Mouse (Mus musculus) stomach, embryonic 14.5 days (tissue): Measurements from ENCODE around the gene Clstn3. TPM values are rescaled to one million over a fixed set of nuclear protein-coding genes. Genes with fewer than 3 reads are reported as not detected.

Experiments
- ATAC-seq: fragments of 200-750 bp; cut with Nextera tagmentation; 2 replicates; pipeline ENCODE4 v1.8.0; 2017; ENCODE audit warnings: low read depth, moderate TSS enrichment; ENCODE audit not compliant: insufficient number of reproducible peaks, insufficient read depth, low FRiP score
- H3K27ac ChIP-seq: fragments of 300-500 bp; sonication (generic); 2 replicates; pipeline ENCODE4 v1.5.1; 2014; ENCODE audit warnings: mild to moderate bottlenecking, low read length, moderate library complexity, mixed read lengths
- H3K27me3 ChIP-seq: fragments of 300-500 bp; sonication (generic); 2 replicates; pipeline ENCODE4 v1.6.1; 2014; ENCODE audit warnings: low read length, control low read depth, mixed read lengths; ENCODE audit not compliant: control insufficient read depth, insufficient read depth
- H3K36me3 ChIP-seq: fragments of 300-500 bp; sonication (generic); 2 replicates; pipeline ENCODE4 v1.6.1; 2014; ENCODE audit warnings: mild to moderate bottlenecking, control low read depth, low read length, moderate library complexity, mixed read lengths; ENCODE audit not compliant: control insufficient read depth, insufficient read depth
- H3K4me1 ChIP-seq: fragments of 300-500 bp; sonication (generic); 2 replicates; pipeline ENCODE4 v1.6.1; 2014; ENCODE audit warnings: low read length, control low read depth, mixed read lengths; ENCODE audit not compliant: control insufficient read depth, insufficient read depth
- H3K4me2 ChIP-seq: fragments of 300-500 bp; sonication (generic); replicated peaks from 2 replicates; pipeline ENCODE4 v1.6.1; 2014; ENCODE audit warnings: low read depth, low read length, control low read depth
- H3K4me3 ChIP-seq: fragments of 300-500 bp; sonication (generic); 2 replicates; pipeline ENCODE4 v1.5.1; 2014; ENCODE audit warnings: low read depth, low read length, control low read depth
- H3K9ac ChIP-seq: fragments of 300-500 bp; sonication (generic); replicated peaks from 2 replicates; pipeline ENCODE4 v1.6.1; 2014; ENCODE audit warnings: low read depth, mild to moderate bottlenecking, control low read depth, low read length, moderate library complexity, mixed read lengths
- H3K9me3 ChIP-seq: fragments of 300-500 bp; sonication (generic); 2 replicates; pipeline ENCODE4 v1.6.1; 2016; ENCODE audit warnings: low read depth, low read length, control low read depth; ENCODE audit not compliant: control insufficient read depth
- WGBS: fragments of 180-500 bp; shearing (Covaris S2); extraction: QIAGEN DNeasy Blood & Tissue Kit; methylation state at CpG from one replicate; pipeline ENCODE4 v1.1.7; 2014; 5-methylcytosine and 5-hydroxymethylcytosine counted together
- polyA plus RNA-seq: library from polyadenylated mRNA; unstranded; fragments of >200 nt; fragmentation: Nextera tagmentation; extraction: Ambion mirVana; gene quantifications from 2 replicates; pipeline ENCODE4 v1.2.1, GENCODE M21; 2014

Gene Clstn3
- polyA plus RNA-seq, 1 experiment from 2014 or later = 5.4 TPM

DNA sequence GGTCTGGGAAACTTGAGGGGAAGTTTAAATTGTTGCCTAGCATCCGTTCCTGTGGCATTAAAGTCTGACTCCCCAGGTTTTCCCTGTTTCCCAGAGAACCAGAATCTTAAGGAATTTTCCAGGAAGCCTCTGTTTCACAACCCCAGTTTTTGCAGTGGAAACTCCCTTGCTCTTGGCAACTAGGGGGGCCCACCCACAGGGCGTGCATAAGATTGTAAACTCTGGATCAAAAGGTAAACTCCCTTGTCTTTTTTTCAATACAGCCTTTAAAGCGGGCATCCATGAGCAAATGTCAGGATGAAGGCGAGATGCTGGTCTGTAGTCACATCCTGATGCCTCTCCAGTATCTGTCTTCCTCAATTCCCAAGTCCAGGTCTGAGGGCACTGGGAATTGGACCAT, 36.9 kb upstream of the Clstn3 start:
- Histone ChIP-seq H3K27me3 (no peaks in the 10 kb centered on the region), H3K27ac (no peak overlapping the region), H3K4me3 (no peak overlapping the region), H3K36me3 (no peaks in the 10 kb centered on the region), H3K4me2 (no peak overlapping the region), H3K4me1 (no peaks in the 10 kb centered on the region), H3K9me3 (no peaks in the 10 kb centered on the region), H3K9ac (no peak overlapping the region)
- no peak for ATAC-seq
- 69% methylated on average over 4 of the region's 4 CpGs for WGBS

DNA sequence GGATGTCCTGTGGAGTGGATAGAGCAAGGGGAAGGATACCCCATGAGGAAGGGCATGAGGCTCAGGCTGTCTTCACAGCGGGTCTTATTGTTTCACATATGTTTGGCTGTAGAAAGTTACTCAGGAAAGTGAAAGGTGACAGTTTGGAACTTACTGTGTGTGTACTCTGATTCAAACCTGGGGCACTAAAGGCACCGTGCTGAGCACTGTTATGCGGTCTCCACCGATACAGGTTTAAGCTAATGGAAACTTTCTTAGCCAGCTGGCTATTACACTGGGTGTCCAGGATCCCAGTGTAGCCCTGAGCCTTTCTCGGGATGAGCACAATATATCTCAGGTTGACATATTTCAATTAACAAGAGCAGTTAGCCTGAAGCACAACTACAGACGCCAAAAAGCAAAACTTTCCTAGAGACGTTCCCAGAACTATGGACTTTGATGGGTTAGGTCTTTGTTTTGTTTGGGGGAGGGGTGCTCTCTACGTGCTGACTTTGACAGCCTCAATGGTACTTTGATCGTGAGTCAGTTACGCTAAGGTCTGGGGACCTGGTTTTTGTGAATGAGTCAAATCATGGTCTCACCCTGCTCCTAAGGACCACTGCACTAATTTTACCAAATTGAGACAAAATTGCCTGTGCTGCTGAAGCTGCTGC, 35.4 kb upstream of the Clstn3 start:
- H3K9me3 ChIP-seq = no peaks in the 10 kb centered on the region; the same call in 1 of the 2 replicates
- WGBS = 39% methylated on average over 10 of the region's 10 CpGs
- no peak overlapping the region for H3K9ac ChIP-seq
- no peak overlapping the region for H3K4me3 ChIP-seq
- no peaks in the 10 kb centered on the region for H3K36me3 ChIP-seq
- no peak overlapping the region for H3K4me2 ChIP-seq
- H3K27ac ChIP-seq = no peak overlapping the region
- no peak for ATAC-seq
- no peaks in the 10 kb centered on the region for H3K4me1 ChIP-seq
- H3K27me3 ChIP-seq = no peaks in the 10 kb centered on the region

DNA sequence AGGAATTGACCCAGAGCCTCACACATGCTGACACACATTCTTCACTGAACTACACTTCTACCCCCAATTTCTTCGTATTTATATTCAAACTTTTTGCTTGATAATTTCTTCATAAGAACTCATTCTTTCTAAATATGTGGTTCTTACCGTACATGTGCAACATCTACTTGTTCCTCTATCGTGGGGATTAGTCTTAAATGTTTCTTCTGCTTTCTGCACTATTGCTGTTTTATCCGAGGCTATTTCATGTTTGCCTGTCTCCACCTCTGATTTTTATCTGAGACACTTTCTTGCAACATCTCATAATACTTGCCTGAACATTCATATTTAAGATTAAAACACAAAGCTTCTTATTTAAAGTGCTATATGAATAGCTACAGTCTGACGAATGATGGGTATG, 31.5 kb upstream of the Clstn3 start:
- H3K4me1 ChIP-seq = no peaks in the 10 kb centered on the region
- no peaks in the 10 kb centered on the region for H3K27me3 ChIP-seq
- H3K27ac ChIP-seq = no peak overlapping the region
- no peak overlapping the region for H3K9ac ChIP-seq
- no peak for ATAC-seq
- WGBS = 91% methylated on average over 5 of the region's 5 CpGs
- no peaks in the 10 kb centered on the region for H3K36me3 ChIP-seq
- no peak overlapping the region for H3K4me3 ChIP-seq
- H3K9me3 ChIP-seq = no peaks in the 10 kb centered on the region; the same call in 1 of the 2 replicates
- H3K4me2 ChIP-seq = no peak overlapping the region

DNA sequence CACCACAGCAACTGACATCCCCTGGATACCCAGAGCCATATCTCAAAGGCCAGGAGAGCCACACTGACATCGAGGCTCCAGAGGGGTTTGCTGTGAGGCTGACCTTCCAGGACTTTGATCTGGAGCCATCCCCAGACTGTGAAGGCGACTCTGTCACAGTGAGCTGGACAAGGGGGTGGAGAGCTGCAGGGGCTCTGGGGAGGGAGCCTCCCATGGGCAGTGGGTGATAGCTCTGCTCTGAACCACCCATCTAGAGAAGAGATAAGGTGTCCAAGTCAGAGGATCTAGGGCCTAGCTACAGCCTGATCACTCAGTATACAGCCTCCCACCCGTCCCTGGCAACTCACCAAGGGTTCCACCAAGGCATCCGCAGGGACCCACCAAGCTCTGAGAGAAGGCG, 29.3 kb upstream of the Clstn3 start:
- Histone ChIP-seq H3K9me3 (no peaks in the 10 kb centered on the region; the same call in 1 of the 2 replicates), H3K4me3 (no peak overlapping the region), H3K27me3 (no peaks in the 10 kb centered on the region), H3K4me2 (no peak overlapping the region), H3K9ac (no peak overlapping the region), H3K36me3 (no peaks in the 10 kb centered on the region), H3K27ac (no peak overlapping the region), H3K4me1 (no peaks in the 10 kb centered on the region)
- ATAC-seq = no peak
- WGBS = 74% methylated on average over 5 of the region's 5 CpGs

DNA sequence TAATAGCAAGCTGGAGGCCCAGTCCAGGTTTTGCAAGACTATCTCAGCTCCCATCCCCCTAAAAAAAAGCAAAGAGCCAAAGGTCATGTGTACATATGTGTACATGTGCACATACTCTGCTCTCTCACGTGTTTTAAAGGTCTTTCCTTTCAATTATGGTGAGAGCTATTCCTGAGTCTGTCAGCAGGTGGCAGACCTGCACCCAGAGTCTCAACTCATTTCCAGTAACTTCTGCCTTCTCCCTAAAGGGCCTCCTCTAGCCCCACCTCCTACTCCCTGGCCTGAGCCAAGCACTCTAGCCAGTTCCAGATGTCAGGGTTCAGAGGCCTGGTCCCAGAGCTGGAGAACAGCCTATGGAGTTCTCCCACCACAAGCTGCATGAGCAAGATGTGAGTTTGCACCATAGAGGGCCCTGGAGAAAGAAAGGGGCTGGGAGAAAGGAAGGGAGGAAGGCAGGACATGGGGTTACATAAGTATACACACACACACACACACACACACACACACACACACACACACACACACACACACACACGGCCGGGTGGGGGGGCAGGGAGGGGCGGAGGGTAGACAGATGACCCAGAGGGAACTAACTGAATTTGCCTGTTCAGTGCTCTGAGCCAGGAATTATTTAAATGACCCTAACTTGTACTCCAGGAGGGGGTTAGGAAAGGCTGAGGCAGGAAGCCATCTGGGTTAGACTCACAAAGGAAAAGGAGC, 28.4 kb upstream of the Clstn3 start, which contains the start of gene C1rl:
Gene C1rl (plus strand): TSS at position 272 of the 720 bp plus-strand sequence.
- Histone ChIP-seq H3K27me3 (no peaks in the 10 kb centered on the region), H3K9ac (no peak within 1 kb of the TSS), H3K4me2 (no peak within 1 kb of the TSS), H3K4me1 (no peaks in the 10 kb centered on the region), H3K4me3 (no peak within 1 kb of the TSS), H3K27ac (peak within 1 kb of the TSS; percentile 15; the same call in 1 of the 2 replicates), H3K36me3 (no peaks in the 10 kb centered on the region), H3K9me3 (no peaks in the 10 kb centered on the region; the same call in 1 of the 2 replicates)
- ATAC-seq = peak; percentile 87
- 33% methylated on average over 4 of the region's 4 CpGs for WGBS

DNA sequence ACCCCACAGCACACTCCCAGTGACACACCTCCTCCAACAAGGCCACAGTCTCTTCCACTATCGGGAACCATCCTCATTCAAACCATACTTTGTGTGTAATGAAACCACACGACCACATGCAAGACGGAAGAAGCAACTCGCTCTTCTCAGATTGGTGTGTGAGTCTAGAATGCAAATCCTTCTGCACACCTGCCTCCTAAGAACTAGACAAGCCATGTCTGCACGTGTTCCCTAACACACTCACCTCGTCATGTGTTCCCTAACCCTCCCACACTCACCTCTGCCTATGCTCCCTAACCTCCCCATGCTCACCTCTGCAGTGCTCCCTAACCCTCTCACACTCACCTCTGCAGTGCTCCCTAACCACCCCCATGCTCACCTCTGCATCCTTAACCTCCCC, 26.8 kb upstream of the Clstn3 start:
- no peak for ATAC-seq
- no peaks in the 10 kb centered on the region for H3K36me3 ChIP-seq
- H3K9ac ChIP-seq = no peak overlapping the region
- 82% methylated on average over 6 of the region's 6 CpGs for WGBS
- H3K27me3 ChIP-seq = no peaks in the 10 kb centered on the region
- no peak overlapping the region for H3K4me2 ChIP-seq
- no peak overlapping the region for H3K4me3 ChIP-seq
- H3K27ac ChIP-seq = no peak overlapping the region
- H3K4me1 ChIP-seq = no peaks in the 10 kb centered on the region
- H3K9me3 ChIP-seq = no peaks in the 10 kb centered on the region; the same call in 1 of the 2 replicates

DNA sequence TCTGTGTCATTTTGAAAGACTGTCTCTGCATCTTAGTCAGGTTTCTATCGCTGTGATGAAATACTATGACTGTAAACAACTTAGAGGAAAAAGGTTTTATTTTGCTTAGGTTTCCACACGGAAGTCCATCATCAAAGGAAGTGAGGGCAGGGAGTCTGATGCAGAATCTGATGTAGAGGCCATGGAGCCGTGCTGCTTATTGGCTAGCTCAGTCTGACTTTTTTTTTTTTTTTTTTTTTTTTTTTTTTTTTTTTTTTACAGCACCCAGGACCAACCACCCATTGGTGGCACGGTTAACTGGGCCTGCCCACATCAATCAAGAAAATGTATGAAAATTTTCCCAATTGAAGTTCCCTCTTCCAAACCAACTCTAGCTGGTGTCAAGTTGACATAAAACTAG, 24.4 kb upstream of the Clstn3 start:
- ATAC-seq = no peak

DNA sequence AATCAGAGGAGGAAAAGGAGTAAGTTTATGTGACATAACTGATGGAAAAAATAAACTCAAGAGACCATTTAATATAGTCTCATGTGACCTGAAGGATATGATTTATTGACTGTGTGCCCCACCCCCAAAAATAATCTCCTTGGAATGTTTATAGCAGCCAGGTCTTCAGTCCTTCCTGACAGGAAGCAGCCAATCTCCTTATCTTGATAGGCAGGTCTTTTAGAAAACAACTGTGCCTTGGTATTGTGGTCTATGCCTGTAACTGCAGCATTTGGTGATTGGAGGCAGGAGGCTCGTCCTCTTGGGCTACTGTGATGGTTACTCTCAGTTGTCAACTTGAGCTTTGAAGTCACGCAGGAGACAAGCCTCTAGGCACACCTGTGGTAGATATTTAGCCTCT, 22.9 kb upstream of the Clstn3 start:
- Histone ChIP-seq H3K4me3 (no peak overlapping the region), H3K36me3 (no peaks in the 10 kb centered on the region), H3K4me1 (no peaks in the 10 kb centered on the region), H3K9me3 (no peaks in the 10 kb centered on the region), H3K27ac (no peak overlapping the region), H3K27me3 (no peaks in the 10 kb centered on the region), H3K4me2 (no peak overlapping the region), H3K9ac (no peak overlapping the region)
- 44% methylated on average over 2 of the region's 2 CpGs for WGBS
- no peak for ATAC-seq

More for the DNA sequence above, 24.4 kb upstream of the Clstn3 start:
- Histone ChIP-seq H3K4me2 (no peak overlapping the region), H3K4me1 (no peaks in the 10 kb centered on the region), H3K27me3 (no peaks in the 10 kb centered on the region), H3K4me3 (no peak overlapping the region), H3K36me3 (no peaks in the 10 kb centered on the region), H3K9me3 (no peaks in the 10 kb centered on the region), H3K9ac (no peak overlapping the region), H3K27ac (no peak overlapping the region)
- WGBS = 78% methylated on average over 4 of the region's 4 CpGs
